13 mouse cellular contexts compared by ENCODE assay signal in genomic region chr2:154538310-154538709, GRCm38 (mm10). TPM values are rescaled to one million over a fixed set of nuclear protein-coding genes. Genes with fewer than 3 reads are reported as not detected.
DNase-seq lines count a peak whose midpoint lies in the region; ATAC-seq and TF ChIP-seq lines count a peak whose summit lies in the region.
"Had no signal": no experiment of that assay in that cellular context is flagged by ENCODE, and none has a peak within 500 bp of the region (broad histone marks: within the 10 kb centered on the region; RNA-seq: fewer than 3 reads in every experiment).

No protein-coding gene starts in this region.

- no peak overlapping the region for H3K9ac ChIP-seq in liver, embryonic 15.5 days
- H3K9ac ChIP-seq in hindbrain, postnatal 0 days (replicated peaks; ENCODE audit: low read length), result no peak overlapping the region

- no peak for TF ChIP-seq CTCF in hindbrain, postnatal 0 days (IDR thresholded peaks at IDR 0.05; ENCODE audit: low read depth)

- no peak overlapping the region for H3K4me2 ChIP-seq in liver, embryonic 15.5 days
- no peak overlapping the region for H3K4me2 ChIP-seq in hindbrain, postnatal 0 days (ENCODE audit: low read depth, low read length)

- DNase-seq in frontal cortex, adult 2 months (ENCODE audit: extremely low spot score in 1 of 2, low spot score in 1 of 2), result peak; percentile 76 to 77
- no peak for DNase-seq in frontal cortex, postnatal 14 days (ENCODE audit: low spot score in 2 of 2)
- no peak for DNase-seq in liver
- peak; percentile 59 to 60 for DNase-seq in cerebellum, postnatal 10 days
- DNase-seq in hindbrain, postnatal 0 days (ENCODE audit: low spot score), result no peak
- no peak for DNase-seq in spleen, postnatal 14 days (ENCODE audit: low spot score in 2 of 2)
- no peak for DNase-seq in embryo, embryonic 9.5 days (ENCODE audit: extremely low spot score)
- DNase-seq: lung, postnatal 10 days; thymus, postnatal 14 days had no signal

- peaks cover 20% of the 10 kb centered on the region for H3K36me3 ChIP-seq in liver, embryonic 15.5 days (replicated peaks)
- peaks cover 18% of the 10 kb centered on the region; the same call in 1 of the 2 replicates for H3K36me3 ChIP-seq in hindbrain, postnatal 0 days (ENCODE audit: insufficient read depth, low read length)

- 0 out of 2 replicates have a peak overlapping the region, but pooled peaks have one; percentile 7 for H3K27ac ChIP-seq in liver, embryonic 15.5 days (replicated peaks)
- peak overlapping the region; percentile 67 for H3K27ac ChIP-seq in hindbrain, postnatal 0 days

- H3K27me3 ChIP-seq in liver, embryonic 15.5 days, result no peaks in the 10 kb centered on the region
- H3K27me3 ChIP-seq in hindbrain, postnatal 0 days (ENCODE audit: insufficient read depth, low read length), result no peaks in the 10 kb centered on the region

- no peak overlapping the region for H3K4me3 ChIP-seq in liver, embryonic 15.5 days (replicated peaks)
- H3K4me3 ChIP-seq in hindbrain, postnatal 0 days (ENCODE audit: low read length), result no peak overlapping the region

- H3K4me1 ChIP-seq in liver, embryonic 15.5 days (replicated peaks), result 0 out of 2 replicates have a peak, but pooled peaks cover 3% of the 10 kb centered on the region
- no peaks in the 10 kb centered on the region; the same call in 1 of the 2 replicates for H3K4me1 ChIP-seq in hindbrain, postnatal 0 days (ENCODE audit: insufficient read depth, low read length)

- no peaks in the 10 kb centered on the region for H3K9me3 ChIP-seq in liver, embryonic 15.5 days (replicated peaks)
- H3K9me3 ChIP-seq in hindbrain, postnatal 0 days (ENCODE audit: low read length), result no peaks in the 10 kb centered on the region

- ATAC-seq in liver, embryonic 15.5 days (ENCODE audit: insufficient read depth), result no peak
- ATAC-seq in hindbrain, postnatal 0 days, result no peak
- ATAC-seq: activated CD4-positive, CD25-positive, alpha-beta regulatory T cell, adult 4 months; CD4-positive, CD25-positive, alpha-beta regulatory T cell, adult 4 months had no signal

- WGBS in liver, embryonic 15.5 days (ENCODE audit: insufficient replicate concordance), result 68% methylated on average over 2 of the region's 2 CpGs
- WGBS in hindbrain, postnatal 0 days, result 25% methylated on average over 2 of the region's 2 CpGs

RNA-seq across cellular contexts. Expression of gene 1700003F12Rik, which starts 8.6 kb away (rescaled TPM):
- 0.76 and 0.84 TPM in 2 replicates for polyA plus RNA-seq in frontal cortex, adult 2 months (2012; rRNA removed)
- 1.0 and 1.9 TPM in 2 replicates for polyA plus RNA-seq in liver, embryonic 15.5 days (2015; fragmentation: Nextera tagmentation; extraction: Ambion mirVana)
- total RNA-seq in hindbrain, postnatal 0 days (2014; rRNA removed), result 0.90 and 1.9 TPM in 2 replicates
- 3.9 and 4.0 TPM in 2 replicates for polyA plus RNA-seq in hindbrain, postnatal 0 days (2015; fragmentation: Nextera tagmentation; extraction: Ambion mirVana)
- polyA plus RNA-seq: activated CD4-positive, CD25-positive, alpha-beta regulatory T cell, adult 4 months; CD4-positive, CD25-positive, alpha-beta regulatory T cell, adult 4 months had no signal

RNA-seq across cellular contexts. Expression of gene Actl10, which starts 13.3 kb away (rescaled TPM):
- 0.08 TPM in 1 of 2 replicates, not detected in the other for polyA plus RNA-seq in frontal cortex, adult 2 months (2012; rRNA removed)
- polyA plus RNA-seq in liver, embryonic 15.5 days (2015; fragmentation: Nextera tagmentation; extraction: Ambion mirVana), result 0.07 TPM in 1 of 2 replicates, not detected in the other
- total RNA-seq in hindbrain, postnatal 0 days (2014; rRNA removed), result 0.52 TPM in 1 of 2 replicates, not detected in the other
- polyA plus RNA-seq in hindbrain, postnatal 0 days (2015; fragmentation: Nextera tagmentation; extraction: Ambion mirVana), result 0.23 TPM in 1 of 2 replicates, not detected in the other
- total RNA-seq: layer of hippocampus, adult 18-20 months had no signal
- polyA plus RNA-seq: activated CD4-positive, CD25-positive, alpha-beta regulatory T cell, adult 4 months; CD4-positive, CD25-positive, alpha-beta regulatory T cell, adult 4 months had no signal

RNA-seq across cellular contexts. Expression of gene Necab3, which starts 20.4 kb away (rescaled TPM):
- 122 and 145 TPM in 2 replicates for polyA plus RNA-seq in frontal cortex, adult 2 months (2012; rRNA removed)
- polyA plus RNA-seq in liver, embryonic 15.5 days (2015; fragmentation: Nextera tagmentation; extraction: Ambion mirVana), result 0.40 and 0.71 TPM in 2 replicates
- total RNA-seq in hindbrain, postnatal 0 days (2014; rRNA removed), result 35.1 and 52.2 TPM in 2 replicates
- polyA plus RNA-seq in hindbrain, postnatal 0 days (2015; fragmentation: Nextera tagmentation; extraction: Ambion mirVana), result 22.9 and 27.0 TPM in 2 replicates

RNA-seq across cellular contexts. Expression of gene E2f1, which starts 31.4 kb away (rescaled TPM):
- polyA plus RNA-seq in frontal cortex, adult 2 months (2012; rRNA removed), result 10.9 and 11.7 TPM in 2 replicates
- 19.2 and 23.9 TPM in 2 replicates for polyA plus RNA-seq in liver, embryonic 15.5 days (2015; fragmentation: Nextera tagmentation; extraction: Ambion mirVana)
- total RNA-seq in hindbrain, postnatal 0 days (2014; rRNA removed), result 6.3 and 6.7 TPM in 2 replicates
- 8.4 and 8.7 TPM in 2 replicates for polyA plus RNA-seq in hindbrain, postnatal 0 days (2015; fragmentation: Nextera tagmentation; extraction: Ambion mirVana)

Comparison
In these comparisons a context has a peak if more than half of its experiments do, and no peak if none do; other contexts are left out.
1. DNase-seq: peak in frontal cortex, adult 2 months (2 of 2) and cerebellum, postnatal 10 days (2 of 2); none in frontal cortex, postnatal 14 days (0 of 2), liver (single experiment), hindbrain, postnatal 0 days (single experiment), spleen, postnatal 14 days (0 of 2) and embryo, embryonic 9.5 days (single experiment).
2. RNA of gene Necab3, which starts 20.4 kb away (polyA plus RNA-seq): 122 to 145 TPM in frontal cortex, adult 2 months and 22.9 to 27.0 TPM in hindbrain, postnatal 0 days; 0.40 to 0.71 TPM in liver, embryonic 15.5 days; every median in the first group is over 10 times any median in the second.